Mouse (Mus musculus) CH12.LX (cell line): ENCODE results near the gene Tspyl4. TPM values are rescaled to one million over a fixed set of nuclear protein-coding genes. Genes with fewer than 3 reads are reported as not detected.
A peak's percentile ranks its signal among the peaks of the same experiment; 100 is the strongest.

Source experiments
- DNase-seq: peaks from one replicate; pipeline ENCODE4 v3.0.0-alpha.2; 2013; ENCODE audit errors: extremely low read depth
- H3K27ac ChIP-seq: 2 replicates; pipeline ENCODE4 v1.5.1; 2012; ENCODE audit warnings: low read depth, mild to moderate bottlenecking, control low read depth, moderate library complexity; ENCODE audit not compliant: insufficient read depth
- H3K27me3 ChIP-seq: replicated peaks from 2 replicates; pipeline ENCODE3; 2012; ENCODE audit warnings: inconsistent platforms
- H3K36me3 ChIP-seq, 2 experiments: replicated peaks in 1 of 2; 2 replicates each; pipeline versions ENCODE3 to v1.6.1; 2012; ENCODE audit warnings: inconsistent platforms in 1 of 2, low read length in 1 of 2, mild to moderate bottlenecking in 1 of 2, mixed read lengths in 1 of 2, moderate library complexity in 1 of 2; ENCODE audit not compliant: control insufficient read depth in 1 of 2, insufficient read depth in 1 of 2
- H3K4me1 ChIP-seq, 2 experiments: 2 replicates each; pipeline ENCODE4 v1.6.1; 2012; ENCODE audit warnings: inconsistent platforms in 1 of 2, moderate library complexity in 1 of 2; ENCODE audit not compliant: insufficient read depth in 2 of 2, control insufficient read depth in 1 of 2
- H3K4me2 ChIP-seq: 2 replicates; pipeline ENCODE4 v1.6.1; 2012; ENCODE audit warnings: low read depth, mild to moderate bottlenecking, control low read depth; ENCODE audit not compliant: poor library complexity, insufficient read depth, severe bottlenecking
- H3K4me3 ChIP-seq, 3 experiments: fragments of 150-350 bp in 1 of 3; sonication (generic) in 1 of 3; replicated peaks in 1 of 3; 2 replicates each; pipeline versions ENCODE3 to v1.5.1; 2011 to 2012; ENCODE audit warnings: low read depth in 2 of 3, low read length in 2 of 3, mild to moderate bottlenecking in 2 of 3, moderate library complexity in 2 of 3, control low read depth in 1 of 3, improper control_type of control experiment in 1 of 3, inconsistent platforms in 1 of 3, mixed read lengths in 1 of 3; ENCODE audit not compliant: poor library complexity in 1 of 3
- H3K79me2 ChIP-seq: replicated peaks from 2 replicates; pipeline ENCODE4 v1.6.1; 2012; ENCODE audit warnings: mild to moderate bottlenecking, moderate library complexity; ENCODE audit not compliant: control insufficient read depth, poor library complexity, insufficient read depth, severe bottlenecking; ENCODE audit errors: extremely low read depth
- H3K9ac ChIP-seq: 2 replicates; pipeline ENCODE4 v1.6.1; 2012; ENCODE audit warnings: low read depth, mild to moderate bottlenecking, control low read depth, moderate library complexity; ENCODE audit not compliant: insufficient read depth
- H3K9me3 ChIP-seq: replicated peaks from 2 replicates; pipeline ENCODE3; 2012; ENCODE audit warnings: low read length, inconsistent platforms, mixed read lengths
- BHLHE40 ChIP-seq: IDR thresholded peaks from 2 replicates; pipeline ENCODE4 v1.6.1; 2011; ENCODE audit warnings: mild to moderate bottlenecking, low read depth, low read length, improper control_type of control experiment
- CHD1 ChIP-seq: IDR thresholded peaks from 2 replicates; pipeline ENCODE4 v1.6.1; 2012; ENCODE audit warnings: low read depth, low read length, improper control_type of control experiment, inconsistent platforms
- CHD2 ChIP-seq: IDR thresholded peaks from 2 replicates; pipeline ENCODE4 v1.6.1; 2011; ENCODE audit warnings: low read length, improper control_type of control experiment
- CTCF ChIP-seq, 2 experiments: IDR thresholded peaks in 1 of 2; conservative IDR thresholded peaks in 1 of 2; 2 replicates each; pipeline ENCODE4 v1.5.1; 2011 to 2012; ENCODE audit warnings: low read depth in 2 of 2, low read length in 2 of 2, improper control_type of control experiment in 1 of 2, inconsistent platforms in 1 of 2, mild to moderate bottlenecking in 1 of 2, moderate library complexity in 1 of 2
- E2F4 ChIP-seq: IDR thresholded peaks from 2 replicates; pipeline ENCODE4 v1.6.1; 2011; ENCODE audit warnings: low read depth, low read length, improper control_type of control experiment; ENCODE audit not compliant: insufficient replicate concordance
- ELF1 ChIP-seq: IDR thresholded peaks from 2 replicates; pipeline ENCODE4 v1.6.1; 2014; ENCODE audit warnings: low read depth, mild to moderate bottlenecking, inconsistent platforms, low read length, improper control_type of control experiment
- EP300 ChIP-seq: IDR thresholded peaks from 2 replicates; pipeline ENCODE4 v1.6.1; 2011; ENCODE audit warnings: low read length, improper control_type of control experiment
- ETS1 ChIP-seq: conservative IDR thresholded peaks from 2 replicates; pipeline ENCODE4 v1.6.1; 2012; ENCODE audit warnings: low read depth, mild to moderate bottlenecking, inconsistent platforms, low read length, improper control_type of control experiment, moderate library complexity
- GABPA ChIP-seq: IDR thresholded peaks from 2 replicates; pipeline ENCODE4 v1.6.1; 2012; ENCODE audit warnings: low read depth, low read length, improper control_type of control experiment, inconsistent platforms; ENCODE audit not compliant: insufficient replicate concordance
- HCFC1 ChIP-seq: IDR thresholded peaks from 2 replicates; pipeline ENCODE4 v1.6.1; 2012; ENCODE audit warnings: low read depth, mild to moderate bottlenecking, inconsistent platforms, low read length, improper control_type of control experiment
- IRF4 ChIP-seq: IDR thresholded peaks from 2 replicates; pipeline ENCODE4 v1.6.1; 2014; ENCODE audit warnings: low read depth, mild to moderate bottlenecking, inconsistent platforms, low read length, improper control_type of control experiment
- JUN ChIP-seq: IDR thresholded peaks from 2 replicates; pipeline ENCODE4 v1.6.1; 2011; ENCODE audit warnings: low read depth, mild to moderate bottlenecking, low read length, improper control_type of control experiment, moderate library complexity; ENCODE audit not compliant: insufficient read depth
- JUND ChIP-seq: conservative IDR thresholded peaks from 2 replicates; pipeline ENCODE4 v1.6.1; 2011; ENCODE audit warnings: low read depth, low read length, improper control_type of control experiment
- KAT2A ChIP-seq: IDR thresholded peaks from 2 replicates; pipeline ENCODE4 v1.6.1; 2012; ENCODE audit warnings: low read length, improper control_type of control experiment, inconsistent platforms; ENCODE audit not compliant: insufficient replicate concordance
- MAFK ChIP-seq: IDR thresholded peaks from 2 replicates; pipeline ENCODE4 v1.6.1; 2011; ENCODE audit warnings: low read length, improper control_type of control experiment; ENCODE audit not compliant: insufficient replicate concordance
- MAX ChIP-seq: IDR thresholded peaks from 2 replicates; pipeline ENCODE4 v1.6.1; 2011; ENCODE audit warnings: low read length, improper control_type of control experiment
- MAZ ChIP-seq: IDR thresholded peaks from 2 replicates; pipeline ENCODE4 v1.6.1; 2012; ENCODE audit warnings: low read depth, mild to moderate bottlenecking, inconsistent platforms, low read length, improper control_type of control experiment, moderate library complexity
- MEF2A ChIP-seq: IDR thresholded peaks from 2 replicates; pipeline ENCODE4 v1.6.1; 2014; ENCODE audit warnings: low read depth, mild to moderate bottlenecking, inconsistent platforms, low read length, improper control_type of control experiment, borderline replicate concordance
- MXI1 ChIP-seq: IDR thresholded peaks from 2 replicates; pipeline ENCODE4 v1.6.1; 2011; ENCODE audit warnings: mild to moderate bottlenecking, low read depth, low read length, improper control_type of control experiment
- MYC ChIP-seq: IDR thresholded peaks from 2 replicates; pipeline ENCODE4 v1.6.1; 2011; ENCODE audit warnings: low read depth, mild to moderate bottlenecking, improper control_type of control experiment, low read length
- NELFE ChIP-seq: IDR thresholded peaks from 2 replicates; pipeline ENCODE4 v1.6.1; 2011; ENCODE audit warnings: low read depth, low read length, improper control_type of control experiment
- NRF1 ChIP-seq: IDR thresholded peaks from 2 replicates; pipeline ENCODE4 v1.6.1; 2014; ENCODE audit warnings: low read depth, mild to moderate bottlenecking, inconsistent platforms, low read length, improper control_type of control experiment, moderate library complexity
- PAX5 ChIP-seq: IDR thresholded peaks from 2 replicates; pipeline ENCODE4 v1.6.1; 2012; ENCODE audit warnings: low read length, inconsistent platforms, mixed read lengths
- POLR2A ChIP-seq: IDR thresholded peaks from 2 replicates; pipeline ENCODE4 v1.6.1; 2011; ENCODE audit warnings: low read depth, mild to moderate bottlenecking, improper control_type of control experiment, low read length
- POLR2AphosphoS2 ChIP-seq: IDR thresholded peaks from 2 replicates; pipeline ENCODE4 v1.6.1; 2011; ENCODE audit warnings: low read depth, low read length, improper control_type of control experiment
- RAD21 ChIP-seq: IDR thresholded peaks from 2 replicates; pipeline ENCODE4 v1.6.1; 2011; ENCODE audit warnings: low read depth, mild to moderate bottlenecking, low read length, improper control_type of control experiment, moderate library complexity
- RCOR1 ChIP-seq: conservative IDR thresholded peaks from 2 replicates; pipeline ENCODE4 v1.6.1; 2012; ENCODE audit warnings: low read depth, mild to moderate bottlenecking, inconsistent platforms, low read length, improper control_type of control experiment
- SIN3A ChIP-seq: IDR thresholded peaks from 2 replicates; pipeline ENCODE4 v1.6.1; 2012; ENCODE audit warnings: low read length, improper control_type of control experiment, inconsistent platforms
- SMC3 ChIP-seq: IDR thresholded peaks from 2 replicates; pipeline ENCODE4 v1.6.1; 2011; ENCODE audit warnings: low read depth, low read length, improper control_type of control experiment
- TBP ChIP-seq: conservative IDR thresholded peaks from 2 replicates; pipeline ENCODE4 v1.6.1; 2011; ENCODE audit warnings: low read depth, low read length, improper control_type of control experiment
- TCF12 ChIP-seq: IDR thresholded peaks from 2 replicates; pipeline ENCODE4 v1.6.1; 2014; ENCODE audit warnings: low read depth, mild to moderate bottlenecking, inconsistent platforms, low read length, improper control_type of control experiment
- UBTF ChIP-seq: IDR thresholded peaks from 2 replicates; pipeline ENCODE4 v1.6.1; 2012; ENCODE audit warnings: low read depth, mild to moderate bottlenecking, inconsistent platforms, low read length, improper control_type of control experiment, moderate library complexity
- USF1 ChIP-seq: IDR thresholded peaks from 2 replicates; pipeline ENCODE4 v1.6.1; 2014; ENCODE audit warnings: low read depth, mild to moderate bottlenecking, inconsistent platforms, low read length, improper control_type of control experiment
- USF2 ChIP-seq: conservative IDR thresholded peaks from 2 replicates; pipeline ENCODE4 v1.6.1; 2011; ENCODE audit warnings: low read depth, low read length, improper control_type of control experiment
- ZC3H11A ChIP-seq: IDR thresholded peaks from 2 replicates; pipeline ENCODE4 v1.6.1; 2012; ENCODE audit warnings: low read depth, mild to moderate bottlenecking, inconsistent platforms, low read length, improper control_type of control experiment
- ZKSCAN1 ChIP-seq: IDR thresholded peaks from 2 replicates; pipeline ENCODE4 v1.6.1; 2012; ENCODE audit warnings: low read depth, inconsistent platforms, low read length, improper control_type of control experiment, borderline replicate concordance
- ZMIZ1 ChIP-seq: IDR thresholded peaks from 2 replicates; pipeline ENCODE4 v1.6.1; 2012; ENCODE audit warnings: low read depth, mild to moderate bottlenecking, inconsistent platforms, low read length, improper control_type of control experiment
- ZNF384 ChIP-seq: IDR thresholded peaks from 2 replicates; pipeline ENCODE4 v1.6.1; 2012; ENCODE audit warnings: low read depth, low read length, improper control_type of control experiment, inconsistent platforms
- dilution Hi-C: fragments of 300-500 bp; cut with MboI; formaldehyde crosslinking; loops from 2 replicates; pipeline ENCODE4 v1.14.3; 2020; ENCODE audit warnings: low sequenced_read_pairs; ENCODE audit not compliant: extremely low pct_unique_long_range_greater_than_20kb, extremely low pct_ligation_motif_present
- in situ Hi-C: fragments of 300-500 bp; cut with MboI; formaldehyde crosslinking; loops from 3 replicates; pipeline ENCODE4 v1.14.3; 2019; ENCODE audit warnings: low sequenced_read_pairs, low pct_ligation_motif_present, low pct_unique_long_range_greater_than_20kb, mixed read lengths
- polyA plus RNA-seq: library from polyadenylated mRNA; unstranded; fragments of >175 nt; gene quantifications from 2 replicates; pipeline ENCODE4 v1.2.1, GENCODE M21; 2012; ENCODE audit warnings: low read depth; ENCODE audit not compliant: insufficient read length
- total RNA-seq, 2 experiments: library from RNA; depleted of rRNA; stranded (reverse); fragments of 300-350 nt in 1 of 2; fragments of >200 nt in 1 of 2; gene quantifications; 2 replicates each; pipeline ENCODE4 v1.2.3; 2012 to 2014

The Tspyl4 gene
- total and polyA plus RNA-seq, 3 experiments: 3.7 to 17.9 (median 9.8) TPM

- in situ Hi-C loops: no loop called here
- Histone ChIP-seq H3K79me2 (peaks cover 23% of the 10 kb centered on the region), H3K27ac (no peak overlapping the region)
Observed at GRCm38 (mm10) chr10:34280591-34281175, 16.6 kb upstream of the Tspyl4 start.

GRCm38 (mm10) chr10:34281211-34281961, 15.9 kb upstream of the Tspyl4 start:
- DNase-seq: peak; percentile 56
- Histone ChIP-seq H3K9ac (peak overlapping the region; percentile 78), H3K4me1 (peaks cover 0 to 16% of the 10 kb centered on the region in 2 experiments; a peak in 1 of 4 replicates), H3K27me3 (no peaks in the 10 kb centered on the region), H3K79me2 (peaks cover 23% of the 10 kb centered on the region), H3K9me3 (no peaks in the 10 kb centered on the region), H3K27ac (0 out of 2 replicates have a peak overlapping the region, but pooled peaks have one; percentile 13), H3K4me2 (peak overlapping the region; percentile 80), H3K36me3 (peaks cover 0 to 5% of the 10 kb centered on the region in 2 experiments), H3K4me3 (peak overlapping the region; percentile 64 to 100 (median 99))
- TF ChIP-seq HCFC1 (0 out of 2 replicates have a peak, but pooled peaks have one; percentile 11), SIN3A (no peak), CHD1 (no peak; the same call in 1 of the 2 replicates), ELF1 (no peak), JUND (no peak; the same call in 1 of the 2 replicates), TBP (no peak)
- in situ Hi-C loops (no loop called here), dilution Hi-C loops (no loop called here)

More at GRCm38 (mm10) chr10:34280591-34281175, 16.6 kb upstream of the Tspyl4 start:
- TF ChIP-seq MXI1: peak; percentile 55
- peak; percentile 74 for TF ChIP-seq SMC3
- TF ChIP-seq MEF2A: peak; percentile 30; the same call in 1 of the 2 replicates
- TF ChIP-seq ELF1: no peak
- peak; percentile 47 to 88 for TF ChIP-seq CTCF (conservative IDR thresholded peaks at IDR 0.05 in 1 of 2, IDR thresholded peaks at IDR 0.05 in 1 of 2; ENCODE audit: low read depth in 2 of 2, low read length in 2 of 2)
- peak; percentile 30; the same call in 1 of the 2 replicates for TF ChIP-seq MAX
- peak; percentile 35 for TF ChIP-seq ZC3H11A
- TF ChIP-seq ZMIZ1: no peak
- TF ChIP-seq TCF12: no peak
- TF ChIP-seq POLR2A: no peak
- no peak for TF ChIP-seq PAX5
- no peak for TF ChIP-seq USF1
- 0 out of 2 replicates have a peak, but pooled peaks have one; percentile 12 for TF ChIP-seq E2F4
- TF ChIP-seq UBTF: no peak
- TF ChIP-seq IRF4: 0 out of 2 replicates have a peak, but pooled peaks have one; percentile 2
- no peak for TF ChIP-seq GABPA
- no peak for TF ChIP-seq CHD2
- peak; percentile 80 for TF ChIP-seq RAD21
- TF ChIP-seq USF2: no peak
- TF ChIP-seq NRF1: no peak
- TF ChIP-seq MAFK: no peak
- TF ChIP-seq MAZ: no peak
- no peak for TF ChIP-seq KAT2A
- TF ChIP-seq JUN: no peak
- no peak; the same call in 1 of the 2 replicates for TF ChIP-seq RCOR1
- peak; percentile 47; the same call in 1 of the 2 replicates for TF ChIP-seq JUND
- no peak for TF ChIP-seq TBP
- no peak for TF ChIP-seq CHD1
- TF ChIP-seq POLR2AphosphoS2: no peak
- peak; percentile 19; the same call in 1 of the 2 replicates for TF ChIP-seq BHLHE40
- no peak for TF ChIP-seq ZNF384
- TF ChIP-seq NELFE: 0 out of 2 replicates have a peak, but pooled peaks have one; percentile 21
- no peak for TF ChIP-seq ZKSCAN1
- TF ChIP-seq EP300: 0 out of 2 replicates have a peak, but pooled peaks have one; percentile 10
- no peak; the same call in 1 of the 2 replicates for TF ChIP-seq ETS1
- peak; percentile 40 for TF ChIP-seq MYC
- TF ChIP-seq HCFC1: no peak
- TF ChIP-seq SIN3A: peak; percentile 69; the same call in 1 of the 2 replicates
- peak; percentile 73 for DNase-seq
- H3K9me3 ChIP-seq: no peaks in the 10 kb centered on the region
- H3K4me2 ChIP-seq: peak overlapping the region; percentile 97
- H3K27me3 ChIP-seq: no peaks in the 10 kb centered on the region
- peak overlapping the region; percentile 60; the same call in 1 of the 2 replicates for H3K9ac ChIP-seq
- dilution Hi-C loops: no loop called here
- peaks cover 0 to 16% of the 10 kb centered on the region in 2 experiments; a peak in 1 of 4 replicates for H3K4me1 ChIP-seq
- peaks cover 0 to 5% of the 10 kb centered on the region in 2 experiments for H3K36me3 ChIP-seq
- peak overlapping the region; percentile 59 to 99 (median 64) for H3K4me3 ChIP-seq
